Mouse (Mus musculus) small intestine, adult 2 months (tissue): ENCODE results near the gene Efcab14. TPM values are rescaled to one million over a fixed set of nuclear protein-coding genes. Genes with fewer than 3 reads are reported as not detected.

Experiments used
- H3K27ac ChIP-seq: fragments of 200-500 bp; 2 replicates; pipeline ENCODE4 v1.5.1; 2012; ENCODE audit warnings: low read depth, low read length, control low read depth, inconsistent platforms; ENCODE audit not compliant: insufficient read depth
- H3K27me3 ChIP-seq: fragments of 200-500 bp; 2 replicates; pipeline ENCODE4 v1.6.1; 2012; ENCODE audit warnings: mild to moderate bottlenecking, moderate library complexity, low read length, inconsistent platforms; ENCODE audit not compliant: control insufficient read depth, insufficient read depth
- H3K36me3 ChIP-seq: fragments of 200-500 bp; 2 replicates; pipeline ENCODE4 v1.6.1; 2012; ENCODE audit warnings: mild to moderate bottlenecking, low read length, control low read depth, inconsistent platforms; ENCODE audit not compliant: control insufficient read depth, insufficient read depth
- H3K4me1 ChIP-seq: fragments of 200-500 bp; 2 replicates; pipeline ENCODE4 v1.6.1; 2012; ENCODE audit warnings: low read length, inconsistent platforms, mixed read lengths; ENCODE audit not compliant: control insufficient read depth, insufficient read depth, insufficient read length
- H3K4me3 ChIP-seq: fragments of 200-500 bp; 2 replicates; pipeline ENCODE4 v1.5.1; 2012; ENCODE audit warnings: low read depth, mild to moderate bottlenecking, control low read depth, inconsistent platforms, low read length, moderate library complexity
- CTCF ChIP-seq: fragments of 200-500 bp; IDR thresholded peaks from 2 replicates; pipeline ENCODE4 v1.5.1; 2012; ENCODE audit warnings: low read depth, mild to moderate bottlenecking, control low read depth, inconsistent platforms, low read length, moderate library complexity, mixed read lengths; ENCODE audit not compliant: insufficient replicate concordance, insufficient read length; ENCODE audit errors: extremely low read depth
- POLR2A ChIP-seq: fragments of 200-500 bp; IDR thresholded peaks from 2 replicates; pipeline ENCODE4 v1.6.1; 2012; ENCODE audit warnings: low read depth, mild to moderate bottlenecking, control low read depth, inconsistent platforms, low read length, moderate library complexity
- WGBS: fragments of 180-500 bp; shearing (Covaris S2); methylation state at CpG from one replicate; pipeline ENCODE4 v1.1.7; 2018; 5-methylcytosine and 5-hydroxymethylcytosine counted together
- polyA plus RNA-seq: library from polyadenylated mRNA; depleted of rRNA; stranded (reverse); fragments of >200 nt; gene quantifications from 2 replicates; pipeline ENCODE4 v1.2.3, GENCODE M21; 2012

The Efcab14 gene
- polyA plus RNA-seq, 1 experiment, result 40.8 TPM

- no peak for TF ChIP-seq CTCF
- TF ChIP-seq POLR2A, result no peak
- 14% methylated on average over 6 of the region's 6 CpGs for WGBS
- peaks cover 9% of the 10 kb centered on the region for H3K4me1 ChIP-seq
These were observed 42.7 kb downstream of the Efcab14 start for GRCm38 (mm10) chr4:115780269-115780668.

GRCm38 (mm10) chr4:115780918-115781317 lies 43.4 kb downstream of the Efcab14 start, which contains the start of gene Tex38:
Gene Tex38 (minus strand): TSS chr4:115781018.
- TF ChIP-seq POLR2A (no peak), CTCF (no peak)
- WGBS, result 86% methylated on average over 3 of the region's 3 CpGs
- H3K36me3 ChIP-seq, result peaks cover 13% of the 10 kb centered on the region

More at GRCm38 (mm10) chr4:115780269-115780668, 42.7 kb downstream of the Efcab14 start:
- Histone ChIP-seq H3K27me3 (no peaks in the 10 kb centered on the region), H3K36me3 (peaks cover 15% of the 10 kb centered on the region), H3K4me3 (no peak overlapping the region), H3K27ac (no peak overlapping the region)

GRCm38 (mm10) chr4:115782026-115782805 lies 44.7 kb downstream of the Efcab14 start:
- peaks cover 4% of the 10 kb centered on the region; the same call in 1 of the 2 replicates for H3K36me3 ChIP-seq
- TF ChIP-seq POLR2A, result no peak
- no peak for TF ChIP-seq CTCF
- WGBS, result 88% methylated on average over 5 of the region's 5 CpGs
- H3K27ac ChIP-seq, result no peak overlapping the region
- H3K4me1 ChIP-seq, result peaks cover 13% of the 10 kb centered on the region
- no peaks in the 10 kb centered on the region for H3K27me3 ChIP-seq
- H3K4me3 ChIP-seq, result no peak overlapping the region

More at GRCm38 (mm10) chr4:115780918-115781317, 43.4 kb downstream of the Efcab14 start, which contains the start of gene Tex38:
- Histone ChIP-seq H3K27ac (no peak within 1 kb of the TSS), H3K27me3 (no peaks in the 10 kb centered on the region), H3K4me3 (no peak within 1 kb of the TSS), H3K4me1 (peaks cover 12% of the 10 kb centered on the region)

GRCm38 (mm10) chr4:115784769-115785510 lies 47.4 kb downstream of the Efcab14 start, which contains the start of gene Atpaf1:
Gene Atpaf1 (plus strand): TSS chr4:115784812.
- Histone ChIP-seq H3K4me3 (peak within 1 kb of the TSS; percentile 93), H3K4me1 (peaks cover 7% of the 10 kb centered on the region), H3K36me3 (peaks cover 10% of the 10 kb centered on the region), H3K27me3 (no peaks in the 10 kb centered on the region), H3K27ac (peak within 1 kb of the TSS; percentile 77)
- TF ChIP-seq POLR2A (peak; percentile 23; the same call in 1 of the 2 replicates), CTCF (no peak)
- WGBS, result under 1% methylated on average over 69 of the region's 69 CpGs

GRCm38 (mm10) chr4:115785511-115786034 lies 48.0 kb downstream of the Efcab14 start:
- H3K4me1 ChIP-seq, result peaks cover 4% of the 10 kb centered on the region; the same call in 1 of the 2 replicates
- no peaks in the 10 kb centered on the region for H3K27me3 ChIP-seq
- TF ChIP-seq CTCF (no peak), POLR2A (no peak)
- peaks cover 11% of the 10 kb centered on the region for H3K36me3 ChIP-seq
- peak overlapping the region; percentile 77 for H3K27ac ChIP-seq
- H3K4me3 ChIP-seq, result peak overlapping the region; percentile 93
- 22% methylated on average over 7 of the region's 7 CpGs for WGBS

GRCm38 (mm10) chr4:115790864-115791263 lies 53.3 kb downstream of the Efcab14 start:
- 86% methylated on average over 3 of the region's 3 CpGs for WGBS
- H3K4me3 ChIP-seq, result no peak overlapping the region
- no peaks in the 10 kb centered on the region for H3K27me3 ChIP-seq
- H3K36me3 ChIP-seq, result peaks cover 28% of the 10 kb centered on the region
- no peak overlapping the region for H3K27ac ChIP-seq
- 0 out of 2 replicates have a peak, but pooled peaks cover 2% of the 10 kb centered on the region for H3K4me1 ChIP-seq
- TF ChIP-seq POLR2A (no peak), CTCF (no peak)

GRCm38 (mm10) chr4:115795360-115795759 lies 57.8 kb downstream of the Efcab14 start:
- Histone ChIP-seq H3K27me3 (no peaks in the 10 kb centered on the region), H3K4me3 (no peak overlapping the region), H3K36me3 (peaks cover 42% of the 10 kb centered on the region), H3K27ac (no peak overlapping the region), H3K4me1 (no peaks in the 10 kb centered on the region)
- WGBS, result 34% methylated on average over 3 of the region's 3 CpGs
- TF ChIP-seq POLR2A (no peak), CTCF (no peak)
